Mouse (Mus musculus): ENCODE data around the gene Mettl9. TPM values are rescaled to one million over a fixed set of nuclear protein-coding genes. Genes with fewer than 3 reads are reported as not detected.

Gene Mettl9
- 200 and 204 TPM in 2 replicates for polyA plus RNA-seq (2014; fragmentation: Nextera tagmentation; extraction: Ambion mirVana)

DNA sequence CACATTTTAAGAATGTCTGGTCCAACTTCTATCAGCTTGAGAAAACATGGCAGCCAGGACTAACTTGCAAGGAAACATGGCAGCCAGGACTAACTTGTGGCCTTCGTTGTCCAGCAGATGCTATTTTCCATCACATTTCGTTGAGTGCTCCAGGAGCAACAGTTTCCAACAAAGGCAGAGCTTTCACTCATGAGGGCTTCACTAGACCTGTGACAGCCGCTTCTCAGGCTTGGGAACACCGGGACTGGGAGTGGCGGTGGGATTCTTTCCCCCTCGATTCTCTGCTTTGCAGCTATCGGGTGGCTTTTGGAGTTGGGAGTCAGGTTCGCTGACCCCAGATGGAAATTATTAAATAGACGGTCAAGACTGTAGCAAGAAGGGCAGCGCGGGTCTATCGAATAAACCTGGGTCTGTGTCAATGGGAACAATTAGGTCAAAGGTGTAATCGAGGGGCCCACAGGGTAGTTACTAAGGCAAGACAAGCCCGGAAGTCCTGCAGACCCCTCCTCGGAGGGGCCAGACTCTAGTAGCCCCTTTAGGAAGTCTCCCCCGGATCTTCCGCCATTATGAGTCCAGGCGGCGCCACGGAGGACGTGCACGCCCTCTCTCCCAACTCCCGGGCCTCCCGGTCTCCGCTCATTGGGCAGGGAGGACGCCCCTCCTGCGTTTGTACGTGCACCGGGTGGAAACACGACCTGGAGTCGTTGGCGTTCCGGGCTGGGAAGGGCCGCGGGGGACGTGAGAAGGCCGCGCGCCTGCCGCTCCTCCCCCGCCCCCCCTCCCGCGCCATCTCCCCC lies at the start of gene Mettl9:
Gene Mettl9 (plus strand): TSS at position 590 of the 797 bp plus-strand sequence.
- H3K4me1 ChIP-seq (ENCODE audit: control insufficient read depth, insufficient read depth, low read length) = peaks cover 27% of the 10 kb centered on the region
- H3K4me2 ChIP-seq (ENCODE audit: low read depth, low read length) = peak within 1 kb of the TSS; percentile 80
- H3K27ac ChIP-seq (ENCODE audit: low read depth, low read length) = peak within 1 kb of the TSS; percentile 97
- H3K9me3 ChIP-seq (ENCODE audit: control insufficient read depth, low read length) = no peaks in the 10 kb centered on the region
- peak; percentile 98 for ATAC-seq (ENCODE audit: low read depth)
- H3K36me3 ChIP-seq (ENCODE audit: control insufficient read depth, insufficient read depth, low read length) = no peaks in the 10 kb centered on the region
- peak within 1 kb of the TSS; percentile 95 for H3K9ac ChIP-seq (replicated peaks; ENCODE audit: low read depth, low read length)
- WGBS = 2% methylated on average over 33 of the region's 43 CpGs
- H3K4me3 ChIP-seq (ENCODE audit: low read depth, low read length) = peak within 1 kb of the TSS; percentile 89
- H3K27me3 ChIP-seq (ENCODE audit: control insufficient read depth, insufficient read depth, low read length) = no peaks in the 10 kb centered on the region

DNA sequence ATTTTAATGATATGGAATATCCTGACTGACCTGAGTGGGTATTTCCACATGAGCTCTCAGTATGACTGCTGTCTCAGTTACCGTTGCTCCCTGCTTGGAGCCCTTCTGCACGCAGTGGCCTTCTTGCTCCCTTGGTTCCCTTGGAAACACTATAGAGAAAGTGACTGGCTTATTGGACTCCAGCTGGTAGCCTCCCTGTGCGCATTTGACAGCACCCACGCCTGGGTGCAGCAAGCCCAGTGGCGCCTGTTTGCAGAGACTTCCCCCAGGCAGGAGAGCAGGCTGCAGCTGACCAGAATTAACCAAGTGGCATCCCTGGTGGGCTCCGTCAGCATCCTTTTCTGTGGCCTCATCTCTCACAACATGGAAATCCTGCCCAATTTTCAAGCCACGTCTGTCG lies 43.1 kb upstream of the Mettl9 start:
- H3K9ac ChIP-seq (replicated peaks; ENCODE audit: low read depth, low read length) = no peak overlapping the region
- H3K27ac ChIP-seq (ENCODE audit: low read depth, low read length) = no peak overlapping the region
- no peaks in the 10 kb centered on the region for H3K36me3 ChIP-seq (ENCODE audit: control insufficient read depth, insufficient read depth, low read length)
- no peaks in the 10 kb centered on the region for H3K4me1 ChIP-seq (ENCODE audit: control insufficient read depth, insufficient read depth, low read length)
- 67% methylated on average over 8 of the region's 8 CpGs for WGBS
- H3K4me3 ChIP-seq (ENCODE audit: low read depth, low read length) = no peak overlapping the region
- ATAC-seq (ENCODE audit: low read depth) = no peak
- H3K4me2 ChIP-seq (ENCODE audit: low read depth, low read length) = no peak overlapping the region
- H3K27me3 ChIP-seq (ENCODE audit: control insufficient read depth, insufficient read depth, low read length) = no peaks in the 10 kb centered on the region
- no peaks in the 10 kb centered on the region for H3K9me3 ChIP-seq (ENCODE audit: control insufficient read depth, low read length)

DNA sequence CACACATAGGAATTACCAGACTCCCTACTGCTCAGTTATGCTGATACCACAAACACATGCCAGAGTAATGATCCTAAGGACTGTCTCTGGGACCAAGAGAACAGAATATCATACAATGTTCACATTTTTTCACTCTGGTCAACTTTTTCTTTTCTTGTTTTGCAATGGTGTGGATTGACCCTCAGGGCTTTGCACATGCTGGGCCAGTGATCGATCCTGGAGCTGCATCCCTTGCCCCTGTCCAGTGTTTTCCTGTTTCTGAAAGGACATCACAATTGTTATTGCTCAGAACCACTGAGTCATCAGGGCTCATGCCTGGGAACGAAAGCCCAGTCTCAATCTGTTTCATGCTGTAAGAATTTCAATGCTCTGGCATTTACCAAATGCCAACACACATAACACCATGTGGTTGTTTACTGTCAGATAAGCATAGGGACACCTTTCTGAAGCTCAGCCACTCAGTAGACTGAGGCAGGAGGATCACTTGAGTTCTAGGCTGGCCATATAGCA lies 35.2 kb upstream of the Mettl9 start:
- no peaks in the 10 kb centered on the region for H3K9me3 ChIP-seq (ENCODE audit: control insufficient read depth, low read length)
- H3K4me2 ChIP-seq (ENCODE audit: low read depth, low read length) = no peak overlapping the region
- H3K4me1 ChIP-seq (ENCODE audit: control insufficient read depth, insufficient read depth, low read length) = no peaks in the 10 kb centered on the region
- no peaks in the 10 kb centered on the region for H3K36me3 ChIP-seq (ENCODE audit: control insufficient read depth, insufficient read depth, low read length)
- no peak for ATAC-seq (ENCODE audit: low read depth)
- H3K27me3 ChIP-seq (ENCODE audit: control insufficient read depth, insufficient read depth, low read length) = no peaks in the 10 kb centered on the region
- H3K4me3 ChIP-seq (ENCODE audit: low read depth, low read length) = no peak overlapping the region
- H3K9ac ChIP-seq (replicated peaks; ENCODE audit: low read depth, low read length) = no peak overlapping the region
- no peak overlapping the region for H3K27ac ChIP-seq (ENCODE audit: low read depth, low read length)
- WGBS = 84% methylated on average over 2 of the region's 2 CpGs

DNA sequence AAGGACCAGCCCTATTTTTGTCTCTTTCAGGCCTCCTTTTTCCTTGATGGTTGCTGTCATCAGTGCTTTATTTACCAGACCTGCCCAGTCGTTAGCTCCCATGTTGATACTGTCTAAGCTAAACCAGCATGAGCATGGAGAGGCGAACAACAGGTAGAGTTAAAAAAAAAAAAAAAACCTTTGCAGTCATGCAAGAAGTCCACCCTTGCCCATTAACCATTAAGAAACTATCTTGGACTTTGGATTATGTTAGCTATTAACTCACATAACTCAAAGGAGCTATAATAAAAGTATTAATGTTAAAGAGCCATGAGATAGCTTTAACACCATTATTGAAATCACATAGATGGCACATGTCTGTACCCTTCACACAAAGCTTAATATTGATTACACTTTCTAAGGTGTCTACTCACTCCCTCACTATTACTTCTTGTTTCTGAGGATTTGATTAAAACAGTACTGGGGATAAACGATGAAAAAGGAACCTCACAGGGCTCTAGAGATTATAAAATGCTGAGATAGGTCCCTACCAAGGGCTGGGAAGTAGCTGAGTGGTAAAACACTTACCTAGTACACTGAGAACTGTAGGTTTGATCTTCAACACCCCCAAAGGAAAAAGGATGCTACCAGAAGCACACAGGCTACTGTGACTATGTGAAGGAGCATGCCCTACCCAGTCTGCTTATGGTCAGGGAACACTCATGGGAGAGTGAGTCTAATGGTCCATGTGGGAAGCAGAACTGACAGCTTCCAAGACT lies 34.0 kb upstream of the Mettl9 start:
- Histone ChIP-seq H3K9me3 (ENCODE audit: control insufficient read depth, low read length) (no peaks in the 10 kb centered on the region), H3K27me3 (ENCODE audit: control insufficient read depth, insufficient read depth, low read length) (no peaks in the 10 kb centered on the region), H3K4me2 (ENCODE audit: low read depth, low read length) (no peak overlapping the region), H3K4me3 (ENCODE audit: low read depth, low read length) (no peak overlapping the region), H3K27ac (ENCODE audit: low read depth, low read length) (no peak overlapping the region), H3K9ac (replicated peaks; ENCODE audit: low read depth, low read length) (no peak overlapping the region), H3K36me3 (ENCODE audit: control insufficient read depth, insufficient read depth, low read length) (no peaks in the 10 kb centered on the region), H3K4me1 (ENCODE audit: control insufficient read depth, insufficient read depth, low read length) (no peaks in the 10 kb centered on the region)
- 86% methylated on average over 3 of the region's 3 CpGs for WGBS
- no peak for ATAC-seq (ENCODE audit: low read depth)

DNA sequence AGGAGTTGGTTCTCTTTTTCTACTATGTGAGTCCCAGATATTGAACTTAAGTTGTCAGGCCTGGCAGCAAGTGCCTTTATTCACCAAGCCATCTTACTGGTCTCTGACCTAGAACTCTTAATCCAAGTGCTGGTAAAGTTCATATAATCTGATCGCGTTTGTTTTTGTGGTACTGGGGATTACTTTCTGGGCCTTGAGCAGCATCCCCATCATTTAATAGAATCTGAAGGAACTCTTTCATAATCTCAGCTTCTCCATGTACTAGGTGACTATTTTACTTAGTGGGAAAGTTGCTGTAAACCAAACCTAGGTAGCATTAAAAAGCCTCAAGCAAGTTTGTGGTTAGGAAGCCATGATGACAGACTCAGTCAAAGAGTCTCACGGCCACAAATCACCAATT lies 32.4 kb upstream of the Mettl9 start:
- Histone ChIP-seq H3K4me1 (ENCODE audit: control insufficient read depth, insufficient read depth, low read length) (no peaks in the 10 kb centered on the region), H3K36me3 (ENCODE audit: control insufficient read depth, insufficient read depth, low read length) (no peaks in the 10 kb centered on the region), H3K4me3 (ENCODE audit: low read depth, low read length) (no peak overlapping the region), H3K9me3 (ENCODE audit: control insufficient read depth, low read length) (no peaks in the 10 kb centered on the region), H3K4me2 (ENCODE audit: low read depth, low read length) (no peak overlapping the region), H3K9ac (replicated peaks; ENCODE audit: low read depth, low read length) (no peak overlapping the region), H3K27me3 (ENCODE audit: control insufficient read depth, insufficient read depth, low read length) (no peaks in the 10 kb centered on the region), H3K27ac (ENCODE audit: low read depth, low read length) (no peak overlapping the region)
- 89% methylated on average over 3 of the region's 3 CpGs for WGBS
- ATAC-seq (ENCODE audit: low read depth) = no peak

DNA sequence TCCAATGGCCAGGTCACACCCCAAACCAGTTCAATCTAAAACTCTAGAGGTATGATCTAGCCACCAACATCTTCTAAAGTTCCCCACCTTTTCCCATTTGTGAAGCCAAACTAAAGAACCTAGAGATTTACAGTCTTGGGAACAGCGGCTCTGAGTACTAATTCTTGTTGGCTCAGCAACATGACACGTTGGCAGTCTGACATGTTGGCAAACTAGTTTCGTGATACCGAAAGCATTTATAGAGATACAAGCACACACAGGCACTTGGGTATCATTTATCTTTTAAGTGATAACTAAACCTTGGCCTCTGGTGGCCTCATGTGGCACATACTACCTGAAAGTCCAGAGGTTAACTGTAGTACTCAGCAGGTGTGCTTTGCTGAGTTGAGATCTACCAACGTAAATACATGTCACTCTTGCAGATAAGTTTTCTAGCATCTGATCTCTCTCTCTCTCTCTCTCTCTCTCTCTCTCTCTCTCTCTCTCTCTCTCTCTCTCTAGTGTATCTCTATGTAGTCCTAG lies 31.8 kb upstream of the Mettl9 start:
- Histone ChIP-seq H3K27me3 (ENCODE audit: control insufficient read depth, insufficient read depth, low read length) (no peaks in the 10 kb centered on the region), H3K4me1 (ENCODE audit: control insufficient read depth, insufficient read depth, low read length) (no peaks in the 10 kb centered on the region), H3K36me3 (ENCODE audit: control insufficient read depth, insufficient read depth, low read length) (no peaks in the 10 kb centered on the region), H3K4me3 (ENCODE audit: low read depth, low read length) (no peak overlapping the region), H3K9ac (replicated peaks; ENCODE audit: low read depth, low read length) (no peak overlapping the region), H3K27ac (ENCODE audit: low read depth, low read length) (no peak overlapping the region), H3K9me3 (ENCODE audit: control insufficient read depth, low read length) (no peaks in the 10 kb centered on the region), H3K4me2 (ENCODE audit: low read depth, low read length) (no peak overlapping the region)
- WGBS = 88% methylated on average over 5 of the region's 5 CpGs
- ATAC-seq (ENCODE audit: low read depth) = no peak

DNA sequence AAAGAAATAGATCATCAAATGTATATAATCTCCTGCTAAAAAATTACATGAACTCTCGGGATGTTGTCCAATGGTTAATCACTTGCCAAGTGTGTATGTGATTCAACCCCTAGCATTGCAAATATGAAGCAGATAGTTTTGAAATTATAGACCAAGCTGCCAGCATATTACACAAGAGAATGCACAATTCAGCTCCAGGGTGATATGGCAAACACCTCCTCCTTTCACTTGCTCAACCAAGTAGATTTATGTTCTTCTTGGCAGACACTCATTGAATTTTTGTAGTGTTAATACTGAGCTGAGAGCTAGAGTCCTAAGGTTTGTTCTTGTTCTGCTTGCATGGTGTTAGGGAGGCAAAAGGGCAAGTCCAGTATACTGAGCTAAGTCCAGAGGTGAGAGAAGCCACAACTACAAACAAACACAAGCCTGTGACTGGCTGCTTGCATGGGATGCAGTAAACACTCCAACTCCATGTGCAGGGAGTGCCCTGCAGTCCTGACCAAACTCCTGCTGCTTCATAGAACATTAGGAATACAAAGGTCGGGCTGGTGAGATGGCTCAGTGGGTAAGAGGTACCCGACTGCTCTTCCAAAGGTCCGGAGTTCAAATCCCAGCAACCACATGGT lies 30.3 kb upstream of the Mettl9 start:
- 77% methylated on average over 4 of the region's 4 CpGs for WGBS
- H3K4me2 ChIP-seq (ENCODE audit: low read depth, low read length) = no peak overlapping the region

DNA sequence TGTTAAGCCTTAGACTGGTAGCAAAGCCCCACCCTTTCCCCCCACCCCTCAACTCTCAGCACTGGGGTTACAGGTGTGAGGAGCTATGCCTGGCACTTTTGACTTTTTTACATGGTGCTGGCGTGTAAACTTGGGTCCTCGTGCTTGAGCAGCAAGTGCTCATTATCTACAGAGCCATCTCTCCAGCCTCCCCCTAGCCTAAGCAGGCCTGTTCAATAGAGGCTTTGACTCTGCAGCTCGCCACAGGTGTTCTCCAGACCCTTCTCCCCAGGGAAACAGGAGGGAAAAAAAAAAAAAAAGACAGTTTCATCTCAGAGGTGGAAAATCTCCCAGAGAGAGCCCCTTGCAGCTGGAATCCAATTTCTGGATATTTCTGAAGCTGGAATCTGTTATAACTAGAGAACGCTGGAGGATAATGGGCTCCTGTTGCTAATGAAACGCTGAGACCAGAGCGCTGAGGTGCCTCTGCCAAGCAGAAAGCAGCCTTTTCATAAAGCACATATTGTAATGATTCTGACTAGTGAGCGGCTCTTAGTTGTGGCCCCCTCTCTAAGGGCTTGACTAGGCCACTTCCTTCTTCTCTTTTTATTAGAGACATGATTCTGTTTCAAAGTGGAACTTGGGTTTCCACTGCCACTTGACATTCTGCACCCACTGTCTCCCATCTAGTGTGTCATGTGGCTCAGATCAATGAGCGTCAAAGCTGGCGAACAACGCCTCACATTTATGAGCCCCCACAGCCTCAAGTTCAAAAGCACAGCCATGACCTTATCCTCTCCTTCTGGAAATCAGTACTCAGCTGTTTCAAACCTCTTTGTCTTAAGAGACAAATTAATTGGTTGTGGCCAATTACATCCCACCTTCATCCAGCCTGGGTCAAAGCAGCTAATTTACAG lies 22.2 kb upstream of the Mettl9 start:
- no peaks in the 10 kb centered on the region for H3K4me1 ChIP-seq (ENCODE audit: control insufficient read depth, insufficient read depth, low read length)
- no peaks in the 10 kb centered on the region for H3K27me3 ChIP-seq (ENCODE audit: control insufficient read depth, insufficient read depth, low read length)
- H3K9me3 ChIP-seq (ENCODE audit: control insufficient read depth, low read length) = no peaks in the 10 kb centered on the region
- H3K9ac ChIP-seq (replicated peaks; ENCODE audit: low read depth, low read length) = no peak overlapping the region
- H3K4me3 ChIP-seq (ENCODE audit: low read depth, low read length) = no peak overlapping the region
- no peak overlapping the region for H3K4me2 ChIP-seq (ENCODE audit: low read depth, low read length)
- WGBS = 65% methylated on average over 10 of the region's 10 CpGs
- no peaks in the 10 kb centered on the region for H3K36me3 ChIP-seq (ENCODE audit: control insufficient read depth, insufficient read depth, low read length)
- ATAC-seq (ENCODE audit: low read depth) = no peak
- H3K27ac ChIP-seq (ENCODE audit: low read depth, low read length) = no peak overlapping the region

More for the DNA sequence above, 30.3 kb upstream of the Mettl9 start:
- Histone ChIP-seq H3K27ac (ENCODE audit: low read depth, low read length) (no peak overlapping the region), H3K36me3 (ENCODE audit: control insufficient read depth, insufficient read depth, low read length) (no peaks in the 10 kb centered on the region), H3K4me3 (ENCODE audit: low read depth, low read length) (no peak overlapping the region), H3K4me1 (ENCODE audit: control insufficient read depth, insufficient read depth, low read length) (no peaks in the 10 kb centered on the region), H3K9me3 (ENCODE audit: control insufficient read depth, low read length) (no peaks in the 10 kb centered on the region), H3K9ac (replicated peaks; ENCODE audit: low read depth, low read length) (no peak overlapping the region), H3K27me3 (ENCODE audit: control insufficient read depth, insufficient read depth, low read length) (no peaks in the 10 kb centered on the region)
- ATAC-seq (ENCODE audit: low read depth) = no peak
